Mouse (Mus musculus) embryonic facial prominence, embryonic 11.5 days (tissue): ENCODE measurements around the gene Serpinb9b. TPM values are rescaled to one million over a fixed set of nuclear protein-coding genes. Genes with fewer than 3 reads are reported as not detected.
A peak's percentile ranks its signal among the peaks of the same experiment; 100 is the strongest.

ENCODE experiments used
- ATAC-seq: fragments of 200-750 bp; cut with Nextera tagmentation; replicated peaks from 2 replicates; pipeline ENCODE4 v1.8.0; 2017; ENCODE audit warnings: low read depth; ENCODE audit not compliant: insufficient number of reproducible peaks, low FRiP score, low TSS enrichment
- DNase-seq: peaks from one replicate; pipeline ENCODE4 v3.0.0-alpha.2; 2015; ENCODE audit warnings: low spot score
- H3K27ac ChIP-seq: fragments of 300-500 bp; sonication (generic); replicated peaks from 2 replicates; pipeline ENCODE4 v1.5.1; 2014; ENCODE audit warnings: mild to moderate bottlenecking, low read depth, low read length, control low read depth
- H3K27me3 ChIP-seq: fragments of 300-500 bp; sonication (generic); 2 replicates; pipeline ENCODE4 v1.6.1; 2014; ENCODE audit warnings: mild to moderate bottlenecking, low read length, moderate library complexity, mixed read lengths; ENCODE audit not compliant: control insufficient read depth, insufficient read depth
- H3K36me3 ChIP-seq: fragments of 300-500 bp; sonication (generic); replicated peaks from 2 replicates; pipeline ENCODE4 v1.6.1; 2014; ENCODE audit warnings: low read depth, mild to moderate bottlenecking, low read length, moderate library complexity, mixed read lengths; ENCODE audit not compliant: control insufficient read depth, insufficient read depth
- H3K4me1 ChIP-seq: fragments of 300-500 bp; sonication (generic); 2 replicates; pipeline ENCODE4 v1.6.1; 2014; ENCODE audit warnings: low read length, mixed read lengths; ENCODE audit not compliant: control insufficient read depth, insufficient read depth
- H3K4me2 ChIP-seq: fragments of 300-500 bp; sonication (generic); 2 replicates; pipeline ENCODE4 v1.6.1; 2014; ENCODE audit warnings: low read depth, mild to moderate bottlenecking, control low read depth, low read length, moderate library complexity
- H3K4me3 ChIP-seq: fragments of 300-500 bp; sonication (generic); 2 replicates; pipeline ENCODE4 v1.5.1; 2014; ENCODE audit warnings: low read depth, low read length, control low read depth
- H3K9ac ChIP-seq: fragments of 300-500 bp; sonication (generic); replicated peaks from 2 replicates; pipeline ENCODE4 v1.6.1; 2014; ENCODE audit warnings: mild to moderate bottlenecking, control low read depth, low read length
- H3K9me3 ChIP-seq: fragments of 300-500 bp; sonication (generic); replicated peaks from 2 replicates; pipeline ENCODE4 v1.6.1; 2016; ENCODE audit warnings: mild to moderate bottlenecking, low read length, inconsistent platforms, mixed read lengths; ENCODE audit not compliant: control insufficient read depth
- WGBS: fragments of 180-500 bp; shearing (Covaris S2); extraction: QIAGEN DNeasy Blood & Tissue Kit; methylation state at CpG from one replicate; pipeline ENCODE4 v1.1.7; 2014; 5-methylcytosine and 5-hydroxymethylcytosine counted together
- polyA plus RNA-seq: library from polyadenylated mRNA; unstranded; fragments of >200 nt; fragmentation: Nextera tagmentation; extraction: Ambion mirVana; gene quantifications from 2 replicates; pipeline ENCODE4 v1.2.1, GENCODE M21; 2014

The Serpinb9b gene
- polyA plus RNA-seq, 1 experiment from 2014 or later = 0.20 TPM

GRCm38 (mm10) chr13:33077026-33077685 is 49.9 kb downstream of the Serpinb9b start:
- WGBS = 89% methylated on average over 10 of the region's 10 CpGs
- H3K4me1 ChIP-seq = no peaks in the 10 kb centered on the region
- H3K4me2 ChIP-seq = no peak overlapping the region
- no peak overlapping the region for H3K27ac ChIP-seq
- no peak overlapping the region for H3K9ac ChIP-seq
- H3K9me3 ChIP-seq = no peaks in the 10 kb centered on the region
- no peak for DNase-seq
- H3K36me3 ChIP-seq = no peaks in the 10 kb centered on the region
- ATAC-seq = no peak
- no peak overlapping the region for H3K4me3 ChIP-seq
- H3K27me3 ChIP-seq = no peaks in the 10 kb centered on the region

GRCm38 (mm10) chr13:33078056-33078705 is 51.0 kb downstream of the Serpinb9b start, which contains the start of gene Serpinb1b:
Serpinb1b (plus strand) TSS chr13:33078575.
- H3K27me3 ChIP-seq = no peaks in the 10 kb centered on the region
- DNase-seq (peak; percentile 54), ATAC-seq (no peak; the same call in 1 of the 2 replicates)
- H3K4me2 ChIP-seq = no peak within 1 kb of the TSS
- no peaks in the 10 kb centered on the region for H3K9me3 ChIP-seq
- no peak within 1 kb of the TSS for H3K9ac ChIP-seq
- WGBS = 50% methylated on average over 3 of the region's 3 CpGs
- H3K4me1 ChIP-seq = no peaks in the 10 kb centered on the region
- no peaks in the 10 kb centered on the region for H3K36me3 ChIP-seq
- H3K27ac ChIP-seq = no peak within 1 kb of the TSS
- no peak within 1 kb of the TSS for H3K4me3 ChIP-seq

DNA sequence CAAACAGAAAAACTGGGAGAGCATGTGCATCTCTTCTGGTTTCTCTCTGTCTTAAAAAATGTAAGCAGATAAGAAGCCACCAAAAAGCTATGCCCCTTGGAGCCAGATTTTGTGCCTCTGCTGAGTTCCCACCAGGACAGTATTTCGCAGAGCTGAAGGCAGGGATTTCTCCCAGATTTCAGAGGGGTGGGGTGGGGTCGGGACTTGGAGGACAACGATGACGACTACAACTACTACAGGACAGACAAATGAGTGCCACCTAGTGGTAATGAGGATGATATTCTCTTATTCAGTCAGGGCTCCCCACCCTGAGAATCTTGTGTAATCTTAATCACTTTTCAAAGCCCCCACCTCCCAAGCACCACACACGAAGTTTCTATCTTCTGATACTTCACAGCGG is 52.2 kb downstream of the Serpinb9b start:
- DNase-seq (peak; percentile 55), ATAC-seq (no peak)
- Histone ChIP-seq H3K9me3 (no peaks in the 10 kb centered on the region), H3K9ac (no peak overlapping the region), H3K4me3 (no peak overlapping the region), H3K4me2 (no peak overlapping the region), H3K36me3 (no peaks in the 10 kb centered on the region), H3K27me3 (no peaks in the 10 kb centered on the region), H3K4me1 (no peaks in the 10 kb centered on the region), H3K27ac (no peak overlapping the region)
- 23% methylated on average over 6 of the region's 6 CpGs for WGBS

GRCm38 (mm10) chr13:33080356-33080755 is 53.1 kb downstream of the Serpinb9b start:
- Histone ChIP-seq H3K9ac (no peak overlapping the region), H3K27me3 (no peaks in the 10 kb centered on the region), H3K4me2 (no peak overlapping the region), H3K36me3 (no peaks in the 10 kb centered on the region), H3K4me1 (no peaks in the 10 kb centered on the region), H3K9me3 (no peaks in the 10 kb centered on the region), H3K27ac (no peak overlapping the region), H3K4me3 (no peak overlapping the region)
- ATAC-seq (0 out of 2 replicates have a peak, but pooled peaks have one; percentile 56), DNase-seq (peak; percentile 18)
- WGBS = 14% methylated on average over 3 of the region's 3 CpGs

DNA sequence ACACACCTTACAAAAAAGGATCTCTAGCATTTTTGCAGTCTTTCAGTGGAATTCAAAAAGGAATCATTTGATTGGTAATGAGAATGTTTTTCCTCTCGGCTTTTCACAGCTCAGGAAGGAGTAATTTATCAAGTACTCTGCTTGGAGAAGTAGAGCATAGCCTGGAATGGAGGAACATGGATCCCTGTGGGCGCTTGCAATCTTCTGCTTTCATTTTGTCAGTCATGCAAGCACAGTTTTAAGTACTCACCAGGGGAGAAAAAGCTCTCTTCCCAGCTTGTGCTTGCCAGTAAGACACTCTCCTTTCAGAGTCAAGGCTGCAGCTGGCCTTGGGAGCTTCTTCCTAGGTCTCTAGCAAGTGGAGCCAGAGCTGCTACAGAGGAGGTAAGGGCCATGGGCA is 56.6 kb downstream of the Serpinb9b start:
- no peaks in the 10 kb centered on the region for H3K36me3 ChIP-seq
- no peak overlapping the region for H3K4me2 ChIP-seq
- 70% methylated on average over 2 of the region's 2 CpGs for WGBS
- ATAC-seq (no peak), DNase-seq (no peak)
- no peak overlapping the region for H3K27ac ChIP-seq
- no peaks in the 10 kb centered on the region for H3K27me3 ChIP-seq
- no peak overlapping the region for H3K9ac ChIP-seq
- no peak overlapping the region for H3K4me3 ChIP-seq
- H3K4me1 ChIP-seq = no peaks in the 10 kb centered on the region
- no peaks in the 10 kb centered on the region for H3K9me3 ChIP-seq

GRCm38 (mm10) chr13:33084975-33085694 is 57.9 kb downstream of the Serpinb9b start:
- 63% methylated on average over 5 of the region's 5 CpGs for WGBS
- Histone ChIP-seq H3K9me3 (no peaks in the 10 kb centered on the region), H3K9ac (no peak overlapping the region), H3K36me3 (no peaks in the 10 kb centered on the region), H3K4me2 (no peak overlapping the region), H3K4me3 (no peak overlapping the region), H3K4me1 (no peaks in the 10 kb centered on the region), H3K27ac (no peak overlapping the region), H3K27me3 (no peaks in the 10 kb centered on the region)
- no peak for DNase-seq
- no peak for ATAC-seq

GRCm38 (mm10) chr13:33085695-33086432 is 58.6 kb downstream of the Serpinb9b start:
- H3K4me1 ChIP-seq = no peaks in the 10 kb centered on the region
- ATAC-seq = no peak
- no peak overlapping the region for H3K4me3 ChIP-seq
- no peaks in the 10 kb centered on the region for H3K27me3 ChIP-seq
- H3K36me3 ChIP-seq = no peaks in the 10 kb centered on the region
- no peak overlapping the region for H3K4me2 ChIP-seq
- H3K9me3 ChIP-seq = no peaks in the 10 kb centered on the region
- H3K9ac ChIP-seq = no peak overlapping the region
- DNase-seq = peak; percentile 49
- H3K27ac ChIP-seq = no peak overlapping the region
